In genomic region chr19:10677915-10678771, GRCm38 (mm10) we compare ENCODE assay signal across 8 mouse cellular contexts. TPM values are rescaled to one million over a fixed set of nuclear protein-coding genes. Genes with fewer than 3 reads are reported as not detected.
DNase-seq lines count a peak whose midpoint lies in the region; ATAC-seq and TF ChIP-seq lines count a peak whose summit lies in the region.

TSS of gene Pga5 (minus strand) at chr19:10678071.

- no peak for TF ChIP-seq EP300 in liver, postnatal 0 days (IDR thresholded peaks at IDR 0.05; ENCODE audit: low read depth)

- TF ChIP-seq POLR2A in embryonic fibroblast, embryonic 13.5 days (IDR thresholded peaks at IDR 0.05; ENCODE audit: low read depth, low read length) = no peak
- TF ChIP-seq POLR2A in testis, adult 2 months (IDR thresholded peaks at IDR 0.05; ENCODE audit: control insufficient read depth, low read depth, low read length) = no peak

- H3K9ac ChIP-seq in heart, embryonic 13.5 days = 0 out of 2 replicates have a peak within 1 kb of the TSS, but pooled peaks have one; percentile 24
- H3K9ac ChIP-seq in liver, postnatal 0 days (replicated peaks) = no peak within 1 kb of the TSS
- H3K9ac ChIP-seq in neural tube, embryonic 15.5 days (replicated peaks) = no peak within 1 kb of the TSS

- H3K4me2 ChIP-seq in heart, embryonic 13.5 days = no peak within 1 kb of the TSS
- no peak within 1 kb of the TSS for H3K4me2 ChIP-seq in liver, postnatal 0 days (ENCODE audit: low read depth, low read length)
- no peak within 1 kb of the TSS for H3K4me2 ChIP-seq in neural tube, embryonic 15.5 days

- H3K4me3 ChIP-seq in embryonic fibroblast, embryonic 13.5 days (ENCODE audit: insufficient read depth, low read length) = no peak within 1 kb of the TSS
- no peak within 1 kb of the TSS for H3K4me3 ChIP-seq in heart, embryonic 13.5 days
- no peak within 1 kb of the TSS for H3K4me3 ChIP-seq in liver, postnatal 0 days (ENCODE audit: low read depth, low read length)
- no peak within 1 kb of the TSS for H3K4me3 ChIP-seq in neural tube, embryonic 15.5 days (replicated peaks)
- no peak within 1 kb of the TSS for H3K4me3 ChIP-seq in testis, adult 2 months (ENCODE audit: control insufficient read depth, low read depth, low read length)

- no peaks in the 10 kb centered on the region for H3K36me3 ChIP-seq in heart, embryonic 13.5 days
- H3K36me3 ChIP-seq in liver, postnatal 0 days (replicated peaks; ENCODE audit: insufficient read depth, low read length) = no peaks in the 10 kb centered on the region
- H3K36me3 ChIP-seq in neural tube, embryonic 15.5 days = no peaks in the 10 kb centered on the region
- H3K36me3 ChIP-seq in testis, adult 2 months (ENCODE audit: control insufficient read depth, insufficient read depth, low read length) = no peaks in the 10 kb centered on the region

- H3K27me3 ChIP-seq in heart, embryonic 13.5 days (replicated peaks) = peaks cover 10% of the 10 kb centered on the region; the same call in 1 of the 2 replicates
- no peaks in the 10 kb centered on the region for H3K27me3 ChIP-seq in liver, postnatal 0 days (ENCODE audit: insufficient read depth, low read length)
- no peaks in the 10 kb centered on the region for H3K27me3 ChIP-seq in neural tube, embryonic 15.5 days (replicated peaks)
- H3K27me3 ChIP-seq in testis, adult 2 months (ENCODE audit: control insufficient read depth, insufficient read depth, low read length) = no peaks in the 10 kb centered on the region

- ATAC-seq in heart, embryonic 13.5 days (ENCODE audit: extremely low read depth, insufficient number of reproducible peaks, low FRiP score, low TSS enrichment) = no peak; the same call in 1 of the 2 replicates
- peak; percentile 62 for ATAC-seq in liver, postnatal 0 days
- 0 out of 2 replicates have a peak, but pooled peaks have one; percentile 69 for ATAC-seq in neural tube, embryonic 15.5 days (ENCODE audit: low FRiP score)

- no peak within 1 kb of the TSS for H3K27ac ChIP-seq in embryonic fibroblast, embryonic 13.5 days (ENCODE audit: insufficient read depth, low read length)
- no peak within 1 kb of the TSS for H3K27ac ChIP-seq in heart, embryonic 13.5 days (replicated peaks)
- H3K27ac ChIP-seq in liver, postnatal 0 days (ENCODE audit: low read depth) = no peak within 1 kb of the TSS
- no peak within 1 kb of the TSS for H3K27ac ChIP-seq in neural tube, embryonic 15.5 days (replicated peaks)
- H3K27ac ChIP-seq in testis, adult 2 months (ENCODE audit: control insufficient read depth, insufficient read depth, low read depth, low read length) = no peak within 1 kb of the TSS

- WGBS in heart, embryonic 13.5 days = 20% methylated on average over 6 of the region's 6 CpGs
- WGBS in large intestine, adult 2 months = 24% methylated on average over 6 of the region's 6 CpGs
- WGBS in liver, postnatal 0 days (ENCODE audit: insufficient replicate concordance) = 26% methylated on average over 6 of the region's 6 CpGs
- WGBS in neural tube, embryonic 15.5 days = 46% methylated on average over 6 of the region's 6 CpGs

- TF ChIP-seq CTCF in embryonic fibroblast, embryonic 13.5 days (IDR thresholded peaks at IDR 0.05; ENCODE audit: borderline replicate concordance, insufficient read depth, low read length) = peak; percentile 81
- TF ChIP-seq CTCF in liver, postnatal 0 days (IDR thresholded peaks at IDR 0.05; ENCODE audit: low read depth) = peak; percentile 95
- TF ChIP-seq CTCF in testis, adult 2 months (IDR thresholded peaks at IDR 0.05; ENCODE audit: control insufficient read depth, insufficient read depth, insufficient replicate concordance, low read depth, low read length) = peak; percentile 91; the same call in 1 of the 2 replicates

- H3K9me3 ChIP-seq in heart, embryonic 13.5 days = no peaks in the 10 kb centered on the region
- no peaks in the 10 kb centered on the region for H3K9me3 ChIP-seq in liver, postnatal 0 days (ENCODE audit: low read length)
- H3K9me3 ChIP-seq in neural tube, embryonic 15.5 days (replicated peaks) = no peaks in the 10 kb centered on the region

- DNase-seq in B cell, adult 2 months = peak; percentile 79
- DNase-seq in adrenal gland, postnatal 25 days = peak; percentile 85
- peak; percentile 50 for DNase-seq in large intestine, adult 2 months (ENCODE audit: low read depth, low spot score)
- peak; percentile 85 for DNase-seq in liver, postnatal 0 days

- no peaks in the 10 kb centered on the region for H3K4me1 ChIP-seq in embryonic fibroblast, embryonic 13.5 days (ENCODE audit: control insufficient read depth, insufficient read depth, low read length)
- peaks cover 4% of the 10 kb centered on the region for H3K4me1 ChIP-seq in heart, embryonic 13.5 days
- H3K4me1 ChIP-seq in liver, postnatal 0 days (ENCODE audit: insufficient read depth) = no peaks in the 10 kb centered on the region
- H3K4me1 ChIP-seq in neural tube, embryonic 15.5 days = peaks cover 5% of the 10 kb centered on the region; the same call in 1 of the 2 replicates
- no peaks in the 10 kb centered on the region for H3K4me1 ChIP-seq in testis, adult 2 months (ENCODE audit: control insufficient read depth, insufficient read depth, low read length)

RNA-seq across cellular contexts. Expression of gene Pga5, which starts in this region (rescaled TPM):
- not detected in 2 replicates for total RNA-seq in adrenal gland, postnatal 25 days (2021)
- not detected in 2 replicates for polyA plus RNA-seq in embryonic fibroblast, embryonic 13.5 days (2011; ENCODE audit: insufficient read length, low read depth, missing spikeins)
- not detected in 2 replicates for polyA plus RNA-seq in heart, embryonic 13.5 days (2015; fragmentation: Nextera tagmentation; extraction: Ambion mirVana)
- 0.09 TPM in 1 of 2 replicates, not detected in the other for polyA plus RNA-seq in large intestine, adult 2 months (2012; rRNA removed)
- polyA plus RNA-seq in liver, postnatal 0 days (2015; fragmentation: Nextera tagmentation; extraction: Ambion mirVana) = 0.07 TPM in 1 of 2 replicates, not detected in the other
- not detected in 2 replicates for polyA plus RNA-seq in neural tube, embryonic 15.5 days (2015; fragmentation: Nextera tagmentation; extraction: Ambion mirVana)
- 0.10 and 0.20 TPM in 2 replicates for polyA plus RNA-seq in testis, adult 2 months (2012; rRNA removed)

Comparison
In these comparisons a context has a peak if more than half of its experiments do, and no peak if none do; other contexts are left out.
1. Peak in DNase-seq in adrenal gland, postnatal 25 days; RNA of the gene not detected or under 1 TPM.
2. Peak in DNase-seq in large intestine, adult 2 months; RNA of the gene not detected or under 1 TPM.
3. Peak in DNase-seq and ATAC-seq in liver, postnatal 0 days; RNA of the gene not detected or under 1 TPM.
4. Peak in ATAC-seq in neural tube, embryonic 15.5 days; RNA of the gene not detected or under 1 TPM.